9 mouse cellular contexts compared by ENCODE assay signal in the genomic region with DNA sequence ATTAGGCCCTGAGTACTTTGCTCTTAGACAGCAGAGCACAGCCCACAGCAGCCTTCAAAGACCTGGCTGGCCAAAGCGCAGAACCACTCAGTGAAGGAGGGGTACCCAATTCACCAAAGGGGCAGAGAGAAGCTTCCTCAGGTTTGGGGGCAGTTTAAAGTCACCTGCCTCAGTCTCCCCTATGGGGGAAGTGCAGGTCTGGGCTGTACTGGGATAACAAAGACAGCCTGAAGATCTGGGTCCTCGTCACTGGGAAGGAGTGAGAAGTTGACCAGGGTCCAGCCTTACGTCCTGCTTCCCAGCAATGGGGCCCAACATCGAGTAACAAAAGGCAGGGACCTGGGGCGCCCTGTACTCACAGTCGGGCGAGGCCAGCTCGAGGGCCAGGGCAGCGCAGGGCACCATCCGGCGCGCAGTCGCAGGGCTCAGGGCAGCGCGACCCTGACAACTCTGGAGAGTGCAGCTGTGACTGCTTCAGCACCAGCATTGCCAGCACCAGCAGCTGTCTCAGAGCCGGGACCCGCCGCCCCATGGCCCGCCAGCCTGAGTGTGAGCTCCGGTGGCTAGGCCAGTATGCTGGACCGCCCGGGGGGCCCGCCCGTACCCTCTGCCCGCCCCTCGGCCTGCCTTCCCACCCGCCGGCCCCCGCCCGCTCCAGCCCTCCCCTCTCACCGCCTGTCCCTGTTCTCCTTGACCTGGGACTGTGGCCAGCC. TPM values are rescaled to one million over a fixed set of nuclear protein-coding genes. Genes with fewer than 3 reads are reported as not detected.
DNase-seq lines count a peak whose midpoint lies in the region; ATAC-seq and TF ChIP-seq lines count a peak whose summit lies in the region.
"Had no signal": no experiment of that assay in that cellular context is flagged by ENCODE, and none has a peak within 500 bp of the region (broad histone marks: within the 10 kb centered on the region; RNA-seq: fewer than 3 reads in every experiment).

A gene (minus strand): TSS at position 551 of the 713 bp plus-strand sequence.

- peak; percentile 68 for ATAC-seq in forebrain, embryonic 14.5 days
- peak; percentile 75 for ATAC-seq in limb, embryonic 14.5 days (ENCODE audit: low FRiP score, low read depth)
- ATAC-seq in stomach, embryonic 16.5 days (ENCODE audit: insufficient read depth, low FRiP score): peak; percentile 53

- H3K27ac ChIP-seq in ES-Bruce4 (ENCODE audit: insufficient read depth, low read length): no peak within 1 kb of the TSS
- no peak within 1 kb of the TSS for H3K27ac ChIP-seq in forebrain, embryonic 14.5 days (ENCODE audit: low read depth, low read length)
- no peak within 1 kb of the TSS for H3K27ac ChIP-seq in limb, embryonic 14.5 days (replicated peaks; ENCODE audit: low read depth, low read length)
- H3K27ac ChIP-seq in stomach, embryonic 16.5 days (ENCODE audit: low read length): no peak within 1 kb of the TSS

- no peaks in the 10 kb centered on the region for H3K27me3 ChIP-seq in ES-Bruce4 (ENCODE audit: control insufficient read depth, insufficient read depth, low read length, poor library complexity, severe bottlenecking)
- H3K27me3 ChIP-seq in forebrain, embryonic 14.5 days (replicated peaks; ENCODE audit: control insufficient read depth, insufficient read depth, low read length): 0 out of 2 replicates have a peak, but pooled peaks cover 3% of the 10 kb centered on the region
- peaks cover 4% of the 10 kb centered on the region; the same call in 1 of the 2 replicates for H3K27me3 ChIP-seq in limb, embryonic 14.5 days (ENCODE audit: control insufficient read depth, insufficient read depth, low read length)
- no peaks in the 10 kb centered on the region; the same call in 1 of the 2 replicates for H3K27me3 ChIP-seq in stomach, embryonic 16.5 days (ENCODE audit: control insufficient read depth, insufficient read depth, low read length)
- H3K27me3 ChIP-seq: CH12.LX had no signal

- H3K4me1 ChIP-seq in ES-Bruce4 (ENCODE audit: control insufficient read depth, insufficient read depth, low read length): no peaks in the 10 kb centered on the region
- 0 out of 2 replicates have a peak, but pooled peaks cover 2% of the 10 kb centered on the region for H3K4me1 ChIP-seq in forebrain, embryonic 14.5 days (ENCODE audit: control insufficient read depth, insufficient read depth, low read length)
- H3K4me1 ChIP-seq in limb, embryonic 14.5 days (ENCODE audit: control insufficient read depth, insufficient read depth, low read length): no peaks in the 10 kb centered on the region
- H3K4me1 ChIP-seq in stomach, embryonic 16.5 days (ENCODE audit: control insufficient read depth, insufficient read depth, low read length): no peaks in the 10 kb centered on the region

- peak; percentile 17 for DNase-seq in gastrocnemius, postnatal 14 days
- DNase-seq in gastrocnemius, postnatal 25 days: no peak
- no peak for DNase-seq in forebrain, embryonic 14.5 days (ENCODE audit: low spot score)
- DNase-seq in limb, embryonic 14.5 days (ENCODE audit: low spot score): no peak
- DNase-seq in thymus, postnatal 25 days: no peak
- DNase-seq in right cerebral cortex, postnatal 14 days: no peak

- no peak within 1 kb of the TSS for H3K9ac ChIP-seq in ES-Bruce4 (ENCODE audit: low read depth, poor library complexity, severe bottlenecking)
- H3K9ac ChIP-seq in forebrain, embryonic 14.5 days (ENCODE audit: low read length): no peak within 1 kb of the TSS
- H3K9ac ChIP-seq in limb, embryonic 14.5 days (ENCODE audit: low read depth, low read length, severe bottlenecking): peak within 1 kb of the TSS; percentile 34; the same call in 1 of the 2 replicates
- no peak within 1 kb of the TSS for H3K9ac ChIP-seq in stomach, embryonic 16.5 days (ENCODE audit: low read length)

- H3K4me2 ChIP-seq in forebrain, embryonic 14.5 days (ENCODE audit: low read length): peak within 1 kb of the TSS; percentile 39
- peak within 1 kb of the TSS; percentile 44 for H3K4me2 ChIP-seq in limb, embryonic 14.5 days (replicated peaks; ENCODE audit: low read depth, low read length, severe bottlenecking)
- H3K4me2 ChIP-seq in stomach, embryonic 16.5 days (ENCODE audit: low read depth, low read length): peak within 1 kb of the TSS; percentile 45

- no peaks in the 10 kb centered on the region for H3K36me3 ChIP-seq in ES-Bruce4 (ENCODE audit: control insufficient read depth, insufficient read depth, low read length, poor library complexity, severe bottlenecking)
- no peaks in the 10 kb centered on the region for H3K36me3 ChIP-seq in forebrain, embryonic 14.5 days (ENCODE audit: control insufficient read depth, insufficient read depth, low read length)
- H3K36me3 ChIP-seq in limb, embryonic 14.5 days (ENCODE audit: control insufficient read depth, insufficient read depth, low read length): no peaks in the 10 kb centered on the region
- no peaks in the 10 kb centered on the region for H3K36me3 ChIP-seq in stomach, embryonic 16.5 days (ENCODE audit: control insufficient read depth, insufficient read depth, low read length)

- TF ChIP-seq CTCF in ES-Bruce4 (IDR thresholded peaks at IDR 0.05; ENCODE audit: low read depth, low read length): no peak

- peak within 1 kb of the TSS; percentile 26 for H3K4me3 ChIP-seq in ES-Bruce4 (ENCODE audit: low read depth, low read length)
- no peak within 1 kb of the TSS for H3K4me3 ChIP-seq in forebrain, embryonic 14.5 days (ENCODE audit: low read depth, low read length)
- H3K4me3 ChIP-seq in limb, embryonic 14.5 days (replicated peaks; ENCODE audit: low read length): peak within 1 kb of the TSS; percentile 7; the same call in 1 of the 2 replicates
- H3K4me3 ChIP-seq in stomach, embryonic 16.5 days (replicated peaks; ENCODE audit: low read length): no peak within 1 kb of the TSS

- intact Hi-C loops in gastrocnemius, postnatal 14 days (cut with DNase I; ENCODE audit: low total_unique reads): no loop called here

- 23% methylated on average over 31 of the region's 31 CpGs for WGBS in forebrain, embryonic 14.5 days
- WGBS in limb, embryonic 14.5 days: 11% methylated on average over 17 of the region's 31 CpGs
- 21% methylated on average over 31 of the region's 31 CpGs for WGBS in stomach, embryonic 16.5 days

- TF ChIP-seq POLR2A in ES-Bruce4 (IDR thresholded peaks at IDR 0.05; ENCODE audit: insufficient read depth, low read length): no peak
- TF ChIP-seq POLR2A in limb, embryonic 14.5 days (IDR thresholded peaks at IDR 0.05; ENCODE audit: borderline replicate concordance, extremely low read depth, insufficient read depth, insufficient read length): no peak

- H3K9me3 ChIP-seq in ES-Bruce4 (replicated peaks; ENCODE audit: control insufficient read depth, insufficient read depth, low read length, poor library complexity, severe bottlenecking): peaks cover 11% of the 10 kb centered on the region
- H3K9me3 ChIP-seq in forebrain, embryonic 14.5 days (replicated peaks; ENCODE audit: control insufficient read depth, low read length): no peaks in the 10 kb centered on the region
- no peaks in the 10 kb centered on the region for H3K9me3 ChIP-seq in limb, embryonic 14.5 days (ENCODE audit: control insufficient read depth, low read length)
- no peaks in the 10 kb centered on the region for H3K9me3 ChIP-seq in stomach, embryonic 16.5 days (replicated peaks; ENCODE audit: control insufficient read depth, low read length)

- no peak for TF ChIP-seq EP300 in ES-Bruce4 (IDR thresholded peaks at IDR 0.05; ENCODE audit: insufficient read depth, low read depth, low read length)

RNA-seq across cellular contexts. Expression of the gene that starts here (rescaled TPM):
- total RNA-seq in gastrocnemius, postnatal 14 days (2021): not detected
- not detected for total RNA-seq in gastrocnemius, postnatal 25 days (2021)
- 0.12 TPM in 1 of 2 replicates, not detected in the other for polyA plus RNA-seq in ES-Bruce4 (2011; ENCODE audit: insufficient read depth, insufficient read length, low read depth, missing spikeins)
- polyA plus RNA-seq in forebrain, embryonic 14.5 days (2014; fragmentation: Nextera tagmentation; extraction: Ambion mirVana): 0.79 and 1.3 TPM in 2 replicates
- 0.23 and 0.49 TPM in 2 replicates for polyA plus RNA-seq in limb, embryonic 14.5 days (2012; rRNA removed)
- polyA plus RNA-seq in limb, embryonic 14.5 days (2014; fragmentation: Nextera tagmentation; extraction: Ambion mirVana): 0.19 TPM in 2 replicates
- polyA plus RNA-seq in stomach, embryonic 16.5 days (2015; fragmentation: Nextera tagmentation; extraction: Ambion mirVana): 0.05 TPM in 1 of 2 replicates, not detected in the other
- total RNA-seq: CH12.LX had no signal

Comparison
In these comparisons a context has a peak if more than half of its experiments do, and no peak if none do; other contexts are left out.
1. Peak in DNase-seq in gastrocnemius, postnatal 14 days; RNA of the gene not detected or under 1 TPM.
2. Peak in ATAC-seq, H3K4me3 ChIP-seq, H3K9ac ChIP-seq and H3K4me2 ChIP-seq in limb, embryonic 14.5 days; RNA of the gene not detected or under 1 TPM.
3. Peak in ATAC-seq and H3K4me2 ChIP-seq in stomach, embryonic 16.5 days; RNA of the gene not detected or under 1 TPM.